Mouse (Mus musculus) skeletal muscle tissue, adult 2 months (tissue): ENCODE measurements around the gene Cd27.
A peak's percentile ranks its signal among the peaks of the same experiment; 100 is the strongest.

Experiments
- DNase-seq: peaks from one replicate; pipeline ENCODE4 v3.0.0-alpha.2; 2012; ENCODE audit warnings: low read depth, low spot score

The Cd27 gene

GRCm38 (mm10) chr6:125244551-125244950 lies 7.7 kb upstream of the Cd27 start:
- DNase-seq, result no peak

GRCm38 (mm10) chr6:125241566-125241965 lies 4.8 kb upstream of the Cd27 start:
- no peak for DNase-seq

GRCm38 (mm10) chr6:125240617-125241016 lies 3.8 kb upstream of the Cd27 start:
- DNase-seq, result no peak

- DNase-seq, result no peak
These were observed 2.7 kb upstream of the Cd27 start for GRCm38 (mm10) chr6:125239547-125239946.

- no peak for DNase-seq
These were observed 1.6 kb upstream of the Cd27 start for GRCm38 (mm10) chr6:125238396-125238795.

GRCm38 (mm10) chr6:125237421-125237820 lies 611 bp upstream of the Cd27 start:
- no peak for DNase-seq

- no peak for DNase-seq
These were observed 469 bp downstream of the Cd27 start for GRCm38 (mm10) chr6:125236341-125236740.

- DNase-seq, result no peak
These were observed 2.3 kb downstream of the Cd27 start for GRCm38 (mm10) chr6:125234520-125234828.

GRCm38 (mm10) chr6:125233816-125234519 lies 2.8 kb downstream of the Cd27 start:
- peak; percentile 46 for DNase-seq

GRCm38 (mm10) chr6:125232516-125232915 lies 4.3 kb downstream of the Cd27 start:
- DNase-seq, result no peak

- no peak for DNase-seq
These were observed 4.8 kb downstream of the Cd27 start for GRCm38 (mm10) chr6:125232045-125232437.

GRCm38 (mm10) chr6:125231117-125232044 lies 5.4 kb downstream of the Cd27 start, which contains the start of gene Tapbpl:
TSS of gene Tapbpl (minus strand) at chr6:125231860.
- DNase-seq, result peak; percentile 42

GRCm38 (mm10) chr6:125230571-125230970 lies 6.2 kb downstream of the Cd27 start:
- no peak for DNase-seq

- DNase-seq, result no peak
These were observed 11.2 kb downstream of the Cd27 start for GRCm38 (mm10) chr6:125225518-125226115.

GRCm38 (mm10) chr6:125222577-125222976 lies 14.2 kb downstream of the Cd27 start:
- DNase-seq, result no peak

- peak; percentile 48 for DNase-seq
These were observed 14.7 kb downstream of the Cd27 start for GRCm38 (mm10) chr6:125222146-125222545.

GRCm38 (mm10) chr6:125221115-125221745 lies 15.6 kb downstream of the Cd27 start:
- DNase-seq, result no peak

- DNase-seq, result peak; percentile 54
These were observed 17.8 kb downstream of the Cd27 start for GRCm38 (mm10) chr6:125218963-125219362.

GRCm38 (mm10) chr6:125217899-125218298 lies 18.9 kb downstream of the Cd27 start:
- DNase-seq, result no peak

- DNase-seq, result no peak
These were observed 19.9 kb downstream of the Cd27 start for GRCm38 (mm10) chr6:125216898-125217297.

GRCm38 (mm10) chr6:125215148-125215954 lies 21.5 kb downstream of the Cd27 start, which contains the start of gene Vamp1:
TSS of gene Vamp1 (plus strand) at chr6:125215551.
- peak; percentile 95 for DNase-seq
